Mouse (Mus musculus): ENCODE measurements around the gene Gp1ba. TPM values are rescaled to one million over a fixed set of nuclear protein-coding genes. Genes with fewer than 3 reads are reported as not detected.

Gene Gp1ba
- polyA plus RNA-seq, 1 experiment from 2014 or later = 0.62 TPM

DNA sequence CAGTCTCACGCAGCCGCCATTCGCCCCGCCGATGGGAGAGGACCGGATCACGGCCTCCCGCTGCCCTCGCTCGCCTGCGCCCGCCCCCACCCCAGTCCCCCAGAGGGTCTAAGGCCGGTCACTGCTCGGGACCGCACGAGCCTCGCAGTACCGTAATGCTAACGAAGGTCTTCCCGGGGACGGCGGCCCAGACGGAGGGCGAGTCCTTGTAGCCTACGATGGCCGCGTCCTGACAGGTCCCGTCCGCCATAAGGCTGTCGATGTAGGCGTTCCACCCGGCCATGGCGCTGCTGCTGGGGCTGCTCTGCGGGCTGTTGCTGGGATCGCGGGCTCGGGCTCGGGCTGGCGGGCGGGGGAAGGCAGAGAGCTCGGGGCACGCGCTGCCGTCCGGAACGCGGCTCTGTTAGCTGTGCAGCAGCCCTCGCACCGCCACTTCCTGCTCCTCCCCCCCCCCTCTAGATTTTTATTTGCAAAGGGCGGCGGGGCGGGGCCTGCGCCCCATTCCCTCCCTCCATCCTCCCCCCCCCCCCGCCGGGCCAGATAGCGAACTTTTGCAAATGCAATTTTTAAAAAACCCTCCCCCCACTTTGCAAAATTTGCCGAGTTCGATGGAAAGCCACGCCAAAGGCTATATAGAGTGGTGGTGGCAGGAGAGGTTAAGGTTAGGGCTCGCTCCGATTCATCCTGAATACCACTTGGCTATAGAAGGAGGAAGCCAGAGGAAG is 15.4 kb downstream of the Gp1ba start, which contains the start of gene Pfn1:
Pfn1 (minus strand) TSS at position 447 of the 725 bp plus-strand sequence.
- H3K9me3 ChIP-seq (replicated peaks) = no peaks in the 10 kb centered on the region
- peak within 1 kb of the TSS; percentile 99 for H3K27ac ChIP-seq
- H3K36me3 ChIP-seq = peaks cover 35% of the 10 kb centered on the region
- peak within 1 kb of the TSS; percentile 93 for H3K4me2 ChIP-seq
- H3K9ac ChIP-seq = peak within 1 kb of the TSS; percentile 100
- peaks cover 73% of the 10 kb centered on the region for H3K4me1 ChIP-seq (replicated peaks)
- H3K4me3 ChIP-seq = peak within 1 kb of the TSS; percentile 98
- under 1% methylated on average over 58 of the region's 61 CpGs for WGBS
- ATAC-seq (replicated peaks; ENCODE audit: insufficient number of reproducible peaks, insufficient read depth, low FRiP score, low read depth) = peak; percentile 21
- no peaks in the 10 kb centered on the region for H3K27me3 ChIP-seq

DNA sequence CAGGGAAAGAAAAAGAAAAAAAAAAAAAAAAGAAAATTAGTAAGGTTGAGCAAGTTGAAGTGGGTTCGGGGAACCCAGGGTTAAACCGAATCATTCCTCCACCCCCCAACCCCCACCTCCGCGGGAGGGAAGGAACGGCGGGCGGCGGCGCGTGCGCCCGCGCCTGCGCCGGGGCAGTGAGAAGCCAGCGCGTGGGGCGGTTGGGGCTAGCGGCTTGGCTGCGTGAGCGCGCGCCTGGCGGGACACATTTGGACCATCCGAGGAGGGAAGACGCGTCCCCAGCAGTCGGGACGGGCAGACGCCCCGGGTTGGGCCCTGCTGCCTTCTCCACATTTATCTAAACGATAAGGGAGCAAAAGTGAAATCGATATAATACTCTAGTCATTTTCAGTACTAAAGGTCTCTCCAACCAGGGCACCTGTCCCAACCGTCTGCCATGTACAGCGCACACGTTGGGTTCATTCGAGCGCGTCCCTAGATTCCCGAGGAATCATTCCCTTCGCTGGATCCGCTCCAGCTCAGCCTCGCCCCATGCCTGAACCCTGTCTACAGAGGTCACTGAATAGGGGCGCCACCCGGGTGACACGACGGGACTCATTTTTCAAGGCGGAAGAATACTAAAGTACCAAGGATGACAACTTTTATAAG is 16.1 kb downstream of the Gp1ba start:
- H3K9ac ChIP-seq = peak overlapping the region; percentile 100
- H3K4me1 ChIP-seq (replicated peaks) = peaks cover 67% of the 10 kb centered on the region
- ATAC-seq (replicated peaks; ENCODE audit: insufficient number of reproducible peaks, insufficient read depth, low FRiP score, low read depth) = peak; percentile 33
- no peaks in the 10 kb centered on the region for H3K27me3 ChIP-seq
- 0% methylated on average over 38 of the region's 48 CpGs for WGBS
- H3K4me3 ChIP-seq = peak overlapping the region; percentile 98
- H3K36me3 ChIP-seq = peaks cover 28% of the 10 kb centered on the region
- H3K27ac ChIP-seq = peak overlapping the region; percentile 99
- H3K4me2 ChIP-seq = peak overlapping the region; percentile 93
- H3K9me3 ChIP-seq (replicated peaks) = no peaks in the 10 kb centered on the region

DNA sequence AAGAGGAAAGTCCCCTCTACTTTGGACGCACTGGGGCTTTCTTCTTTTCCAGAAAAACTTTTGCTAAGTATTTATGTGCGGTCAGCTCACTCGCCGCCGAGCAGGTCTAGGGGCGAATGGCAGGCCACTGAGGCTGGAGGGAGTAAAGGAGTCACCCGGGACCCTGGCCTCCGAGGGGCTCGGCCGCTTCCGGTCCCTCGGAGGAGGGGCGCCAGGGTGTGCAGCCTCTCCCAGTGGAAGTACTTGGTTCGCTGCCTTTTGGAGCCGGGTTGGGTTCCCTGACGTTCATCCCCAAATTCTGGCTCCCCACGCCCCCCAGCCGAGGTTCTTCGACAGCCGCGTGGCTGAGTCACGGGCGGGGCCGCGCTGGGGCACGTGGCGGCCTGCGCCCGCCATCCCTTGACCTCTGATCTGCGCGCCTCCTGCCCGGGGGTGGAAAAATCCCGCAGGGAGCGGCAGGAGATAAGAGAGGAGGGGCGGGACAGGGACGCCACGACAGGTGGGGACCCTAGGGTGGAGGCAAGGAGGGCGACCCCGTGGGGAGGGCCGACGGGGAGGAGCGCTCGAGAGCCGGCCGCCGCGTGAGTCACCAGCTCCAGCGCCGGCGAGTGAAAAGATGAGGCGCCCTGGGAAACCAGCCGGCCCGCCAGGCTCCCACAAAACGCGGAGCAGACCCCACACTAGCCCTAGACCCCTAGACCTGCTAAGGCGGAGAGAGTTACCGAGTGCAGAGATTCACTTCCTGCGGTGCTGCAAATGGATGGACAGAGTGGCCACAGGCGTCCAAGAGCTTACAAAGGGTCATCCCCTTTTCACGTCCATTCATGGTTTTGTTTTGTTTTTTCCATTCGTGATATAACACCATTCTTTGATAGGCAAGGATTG is 16.9 kb downstream of the Gp1ba start:
- no peaks in the 10 kb centered on the region for H3K9me3 ChIP-seq (replicated peaks)
- peaks cover 27% of the 10 kb centered on the region for H3K36me3 ChIP-seq
- WGBS = under 1% methylated on average over 59 of the region's 61 CpGs
- peaks cover 66% of the 10 kb centered on the region for H3K4me1 ChIP-seq (replicated peaks)
- H3K27me3 ChIP-seq = no peaks in the 10 kb centered on the region
- ATAC-seq (replicated peaks; ENCODE audit: insufficient number of reproducible peaks, insufficient read depth, low FRiP score, low read depth) = peak; percentile 5; the same call in 1 of the 2 replicates
- H3K4me3 ChIP-seq = peak overlapping the region; percentile 98
- peak overlapping the region; percentile 93 for H3K4me2 ChIP-seq
- H3K27ac ChIP-seq = peak overlapping the region; percentile 99
- H3K9ac ChIP-seq = peak overlapping the region; percentile 100

DNA sequence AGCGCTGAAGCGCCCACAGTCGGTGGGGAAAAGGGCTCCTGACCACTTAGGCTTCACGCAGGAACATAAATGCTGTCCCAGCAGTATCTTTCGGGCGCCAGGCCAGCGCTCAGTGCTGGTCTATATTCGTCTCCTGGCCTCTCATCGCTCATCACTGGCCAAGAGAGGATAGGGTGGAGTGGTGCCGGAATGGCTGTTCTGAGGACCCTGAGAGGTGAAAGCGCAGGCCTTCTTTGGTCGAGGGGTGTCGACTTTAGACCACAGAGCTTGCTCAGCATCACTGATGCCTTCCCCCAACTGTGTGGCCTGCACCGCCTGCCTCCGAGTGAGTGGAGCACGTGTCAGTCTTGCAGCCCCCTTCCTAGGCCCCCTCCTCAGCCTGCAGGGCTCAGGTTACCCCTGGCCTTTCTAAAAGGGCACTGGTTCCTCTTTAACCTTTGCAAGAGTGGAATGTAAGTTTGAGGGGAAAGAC is 17.6 kb downstream of the Gp1ba start:
- H3K4me1 ChIP-seq (replicated peaks) = peaks cover 67% of the 10 kb centered on the region
- H3K4me3 ChIP-seq = peak overlapping the region; percentile 98
- H3K9ac ChIP-seq = peak overlapping the region; percentile 100
- WGBS = 4% methylated on average over 16 of the region's 16 CpGs
- no peaks in the 10 kb centered on the region for H3K9me3 ChIP-seq (replicated peaks)
- ATAC-seq (replicated peaks; ENCODE audit: insufficient number of reproducible peaks, insufficient read depth, low FRiP score, low read depth) = peak; percentile 38
- H3K27me3 ChIP-seq = no peaks in the 10 kb centered on the region
- peak overlapping the region; percentile 93 for H3K4me2 ChIP-seq
- peak overlapping the region; percentile 99 for H3K27ac ChIP-seq
- H3K36me3 ChIP-seq = peaks cover 26% of the 10 kb centered on the region

DNA sequence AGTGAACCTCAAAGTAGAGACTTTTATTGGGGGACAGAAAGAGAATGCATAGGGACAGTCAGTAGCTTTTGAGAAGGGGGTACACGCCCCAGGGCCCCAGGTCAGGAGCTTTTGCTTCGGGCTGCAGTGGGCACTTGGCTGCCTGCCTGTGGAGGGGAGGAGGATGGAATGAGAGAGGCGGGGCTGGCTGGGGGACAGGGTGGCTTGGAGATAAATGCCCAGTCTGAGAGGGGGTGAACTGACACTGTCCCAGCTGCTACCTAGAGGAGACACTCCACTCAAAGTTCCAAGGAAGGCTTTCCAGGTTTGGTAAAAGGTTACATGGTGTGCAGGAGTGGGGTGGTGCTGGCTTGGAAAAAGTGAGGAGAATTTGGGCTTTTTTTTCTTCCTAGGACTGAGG is 18.0 kb downstream of the Gp1ba start, which contains the start of gene Eno3:
Eno3 (plus strand) TSS at position 239 of the 400 bp plus-strand sequence.
- ATAC-seq (replicated peaks; ENCODE audit: insufficient number of reproducible peaks, insufficient read depth, low FRiP score, low read depth) = peak; percentile 48
- 12% methylated on average over 3 of the region's 3 CpGs for WGBS
- Histone ChIP-seq H3K36me3 (peaks cover 25% of the 10 kb centered on the region), H3K27me3 (no peaks in the 10 kb centered on the region), H3K27ac (peak within 1 kb of the TSS; percentile 99), H3K9ac (peak within 1 kb of the TSS; percentile 100), H3K4me3 (peak within 1 kb of the TSS; percentile 98), H3K4me2 (peak within 1 kb of the TSS; percentile 93), H3K9me3 (replicated peaks) (no peaks in the 10 kb centered on the region), H3K4me1 (replicated peaks) (peaks cover 63% of the 10 kb centered on the region)

DNA sequence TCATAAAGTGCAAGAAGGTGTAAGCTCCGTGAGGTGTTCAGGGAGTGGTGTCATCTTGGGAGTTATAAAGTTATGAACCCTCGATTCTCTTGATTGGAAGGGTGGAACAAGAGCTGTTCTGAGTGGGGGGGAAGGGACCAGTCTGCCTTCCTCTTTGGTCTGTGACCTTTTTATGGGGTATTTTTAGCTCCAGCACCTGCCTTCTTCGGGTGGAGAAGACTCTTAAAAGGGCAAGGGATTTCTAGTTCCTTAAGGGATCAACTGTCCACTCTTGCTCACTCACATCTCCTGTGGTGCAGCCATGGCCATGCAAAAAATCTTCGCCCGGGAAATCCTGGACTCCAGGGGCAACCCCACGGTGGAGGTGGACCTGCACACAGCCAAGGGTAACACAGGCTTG is 18.7 kb downstream of the Gp1ba start:
- Histone ChIP-seq H3K36me3 (peaks cover 25% of the 10 kb centered on the region), H3K9ac (peak overlapping the region; percentile 59), H3K4me1 (replicated peaks) (peaks cover 57% of the 10 kb centered on the region), H3K4me3 (peak overlapping the region; percentile 98), H3K4me2 (peak overlapping the region; percentile 93), H3K9me3 (replicated peaks) (no peaks in the 10 kb centered on the region), H3K27ac (peak overlapping the region; percentile 99), H3K27me3 (no peaks in the 10 kb centered on the region)
- 34% methylated on average over 6 of the region's 6 CpGs for WGBS
- ATAC-seq (replicated peaks; ENCODE audit: insufficient number of reproducible peaks, insufficient read depth, low FRiP score, low read depth) = no peak

DNA sequence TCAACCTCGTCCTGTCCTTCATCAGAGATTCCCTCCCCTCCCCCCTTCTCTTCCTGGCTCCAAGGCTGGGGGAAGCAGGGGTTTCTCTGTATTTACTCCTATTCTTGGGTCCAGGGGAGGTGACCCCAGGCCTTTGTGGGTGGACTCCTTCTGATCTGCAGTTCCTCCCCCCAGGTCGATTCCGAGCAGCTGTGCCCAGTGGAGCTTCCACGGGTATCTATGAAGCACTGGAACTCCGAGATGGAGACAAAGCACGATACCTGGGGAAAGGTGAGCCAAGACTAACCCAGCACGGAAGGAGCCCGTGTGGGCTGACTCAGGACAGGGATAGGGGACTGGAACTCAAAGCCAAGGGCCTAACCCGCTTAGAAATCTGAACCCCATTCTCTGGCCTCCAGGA is 19.1 kb downstream of the Gp1ba start:
- H3K9ac ChIP-seq = peak overlapping the region; percentile 59
- peak overlapping the region; percentile 99 for H3K27ac ChIP-seq
- H3K36me3 ChIP-seq = peaks cover 25% of the 10 kb centered on the region
- H3K27me3 ChIP-seq = no peaks in the 10 kb centered on the region
- H3K9me3 ChIP-seq (replicated peaks) = no peaks in the 10 kb centered on the region
- peaks cover 54% of the 10 kb centered on the region for H3K4me1 ChIP-seq (replicated peaks)
- no peak for ATAC-seq (replicated peaks; ENCODE audit: insufficient number of reproducible peaks, insufficient read depth, low FRiP score, low read depth)
- peak overlapping the region; percentile 93 for H3K4me2 ChIP-seq
- H3K4me3 ChIP-seq = peak overlapping the region; percentile 98
- WGBS = 47% methylated on average over 9 of the region's 9 CpGs

DNA sequence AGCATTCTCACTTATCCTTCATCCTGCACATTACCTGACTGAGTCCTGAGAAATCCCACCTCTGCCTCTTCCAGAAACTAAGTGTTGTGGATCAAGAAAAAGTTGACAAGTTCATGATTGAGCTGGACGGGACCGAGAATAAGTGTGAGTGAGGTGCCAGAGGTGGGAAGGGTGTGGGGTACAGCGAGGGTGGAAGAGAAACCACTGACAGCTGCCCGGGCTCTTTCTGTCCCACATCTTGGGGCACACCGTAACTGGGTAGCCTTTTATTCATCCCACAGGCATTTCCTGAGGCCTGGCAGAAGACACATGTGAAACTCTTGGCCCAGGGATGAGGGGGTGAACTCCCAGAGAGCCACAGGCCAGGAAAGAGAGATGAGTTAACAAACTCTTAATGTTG is 19.6 kb downstream of the Gp1ba start:
- Histone ChIP-seq H3K27ac (peak overlapping the region; percentile 99), H3K9ac (peak overlapping the region; percentile 59), H3K27me3 (no peaks in the 10 kb centered on the region), H3K36me3 (peaks cover 28% of the 10 kb centered on the region), H3K4me3 (peak overlapping the region; percentile 98), H3K4me1 (replicated peaks) (peaks cover 53% of the 10 kb centered on the region), H3K4me2 (peak overlapping the region; percentile 93), H3K9me3 (replicated peaks) (no peaks in the 10 kb centered on the region)
- 69% methylated on average over 5 of the region's 5 CpGs for WGBS
- ATAC-seq (replicated peaks; ENCODE audit: insufficient number of reproducible peaks, insufficient read depth, low FRiP score, low read depth) = no peak

DNA sequence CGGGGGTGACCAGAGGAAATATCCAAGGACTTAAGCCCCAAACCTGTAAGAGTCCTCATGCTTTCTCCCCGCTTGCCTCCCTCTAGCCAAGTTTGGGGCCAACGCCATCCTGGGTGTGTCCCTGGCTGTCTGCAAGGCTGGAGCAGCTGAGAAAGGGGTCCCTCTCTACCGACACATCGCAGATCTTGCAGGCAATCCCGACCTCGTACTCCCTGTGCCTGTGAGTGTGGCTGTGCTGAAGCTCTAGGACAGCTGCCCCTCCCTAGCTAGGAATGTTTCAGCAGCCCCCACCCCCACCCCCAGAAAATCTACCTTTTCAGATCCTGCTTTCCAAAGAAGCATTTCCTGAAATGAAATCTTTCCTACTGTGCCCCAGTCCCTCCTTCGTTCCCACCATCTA is 20.0 kb downstream of the Gp1ba start:
- Histone ChIP-seq H3K36me3 (peaks cover 30% of the 10 kb centered on the region), H3K9ac (no peak overlapping the region), H3K4me2 (peak overlapping the region; percentile 93), H3K9me3 (replicated peaks) (no peaks in the 10 kb centered on the region), H3K27me3 (no peaks in the 10 kb centered on the region), H3K27ac (no peak overlapping the region), H3K4me1 (replicated peaks) (peaks cover 53% of the 10 kb centered on the region), H3K4me3 (peak overlapping the region; percentile 98)
- 56% methylated on average over 8 of the region's 8 CpGs for WGBS
- no peak for ATAC-seq (replicated peaks; ENCODE audit: insufficient number of reproducible peaks, insufficient read depth, low FRiP score, low read depth)

DNA sequence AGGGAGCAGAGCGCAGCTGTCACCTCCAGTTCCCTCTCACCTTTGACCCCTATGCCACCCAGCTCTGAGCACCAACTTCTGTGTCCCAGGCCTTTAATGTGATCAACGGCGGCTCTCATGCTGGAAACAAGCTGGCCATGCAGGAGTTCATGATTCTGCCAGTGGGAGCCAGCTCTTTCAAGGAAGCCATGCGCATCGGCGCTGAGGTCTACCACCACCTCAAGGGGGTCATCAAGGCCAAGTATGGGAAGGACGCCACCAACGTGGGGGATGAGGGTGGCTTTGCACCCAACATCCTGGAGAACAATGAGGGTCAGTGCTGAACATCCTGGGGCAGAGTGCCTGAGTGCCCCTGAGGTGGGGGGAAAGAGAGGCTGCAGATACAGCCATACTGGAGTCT is 21.6 kb downstream of the Gp1ba start:
- Histone ChIP-seq H3K4me2 (no peak overlapping the region), H3K27me3 (no peaks in the 10 kb centered on the region), H3K4me1 (replicated peaks) (peaks cover 49% of the 10 kb centered on the region), H3K27ac (no peak overlapping the region), H3K9ac (no peak overlapping the region), H3K36me3 (peaks cover 46% of the 10 kb centered on the region), H3K4me3 (no peak overlapping the region), H3K9me3 (replicated peaks) (no peaks in the 10 kb centered on the region)
- WGBS = 83% methylated on average over 8 of the region's 8 CpGs
- ATAC-seq (replicated peaks; ENCODE audit: insufficient number of reproducible peaks, insufficient read depth, low FRiP score, low read depth) = no peak

DNA sequence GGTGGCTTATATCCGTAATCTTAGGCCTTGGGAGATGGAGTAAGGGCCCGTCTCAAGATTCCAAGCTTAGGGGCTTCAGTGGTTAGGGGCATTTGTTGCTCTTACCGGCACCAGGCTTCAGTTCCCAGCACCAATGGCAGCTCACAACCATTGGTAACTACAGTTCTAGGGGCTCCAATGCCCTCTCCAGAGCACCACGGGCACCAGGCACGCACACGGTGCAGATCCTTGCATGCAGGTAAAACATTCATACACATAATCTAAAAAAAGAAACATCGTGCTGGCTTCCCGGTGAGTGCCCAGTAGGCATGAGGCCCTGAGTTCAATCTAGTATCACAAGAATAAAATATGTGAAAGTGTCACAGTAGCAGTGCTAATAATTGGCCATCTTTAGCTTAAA is 24.2 kb downstream of the Gp1ba start:
- ATAC-seq (replicated peaks; ENCODE audit: insufficient number of reproducible peaks, insufficient read depth, low FRiP score, low read depth) = no peak
- no peak overlapping the region for H3K9ac ChIP-seq
- no peak overlapping the region for H3K27ac ChIP-seq
- no peak overlapping the region for H3K4me2 ChIP-seq
- H3K27me3 ChIP-seq = no peaks in the 10 kb centered on the region
- 72% methylated on average over 8 of the region's 8 CpGs for WGBS
- H3K4me3 ChIP-seq = no peak overlapping the region
- H3K36me3 ChIP-seq = peaks cover 56% of the 10 kb centered on the region
- no peaks in the 10 kb centered on the region for H3K9me3 ChIP-seq (replicated peaks)
- H3K4me1 ChIP-seq (replicated peaks) = peaks cover 39% of the 10 kb centered on the region

Data from heart, embryonic 15.5 days (tissue).